Mouse (Mus musculus): Measurements from ENCODE around the gene Prpf18.

DNA sequence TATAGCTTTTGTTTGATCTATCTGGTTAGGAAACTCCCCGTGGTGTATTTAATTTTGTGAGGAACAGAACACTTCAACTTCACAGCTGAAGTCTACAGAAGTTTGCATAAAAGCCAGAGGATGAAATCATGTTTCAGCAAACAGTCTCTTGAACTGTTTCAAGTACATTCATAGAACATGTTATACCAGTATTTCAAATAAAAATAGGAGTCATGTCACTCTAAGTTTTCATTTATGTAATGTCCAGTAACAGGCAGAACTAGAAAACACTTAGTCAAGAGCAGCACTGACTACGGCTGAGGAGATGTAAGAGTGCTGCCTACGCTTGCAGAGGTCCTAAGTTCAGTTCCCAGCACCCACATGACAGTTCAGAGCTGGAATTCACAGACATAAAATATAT is 25.0 kb downstream of the Prpf18 start:
- TF ChIP-seq POLR2A (IDR thresholded peaks at IDR 0.05; ENCODE audit: low read depth, low read length) = no peak
- TF ChIP-seq CTCF (IDR thresholded peaks at IDR 0.05; ENCODE audit: extremely low read depth, insufficient read depth, insufficient read length, insufficient replicate concordance) = no peak
